Comparison of ENCODE assay signal across 9 mouse cellular contexts in the genomic region with DNA sequence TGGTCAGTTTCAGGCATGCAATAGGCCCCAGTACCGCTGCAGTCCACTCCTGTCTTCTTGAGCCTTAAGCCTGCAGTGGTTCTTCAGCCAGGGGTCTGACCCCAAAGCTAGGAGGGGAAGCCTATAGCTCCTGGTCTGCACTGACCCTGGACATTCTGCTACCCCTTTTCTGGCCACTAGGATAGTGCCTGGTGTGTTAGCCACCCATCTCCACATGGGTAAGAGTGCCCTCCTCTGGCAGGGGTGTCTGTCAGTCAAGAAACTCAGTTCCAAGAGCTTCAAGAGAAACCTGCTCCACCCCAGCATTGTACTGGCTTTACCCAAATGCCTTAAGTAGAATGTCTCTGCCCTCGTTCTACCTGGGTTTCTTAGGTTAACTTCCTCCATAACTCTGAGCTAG. TPM values are rescaled to one million over a fixed set of nuclear protein-coding genes. Genes with fewer than 3 reads are reported as not detected.
DNase-seq lines count a peak whose midpoint lies in the region; ATAC-seq and TF ChIP-seq lines count a peak whose summit lies in the region.
"Had no signal": no experiment of that assay in that cellular context is flagged by ENCODE, and none has a peak within 500 bp of the region (broad histone marks: within the 10 kb centered on the region; RNA-seq: fewer than 3 reads in every experiment).

No protein-coding gene starts in this region.

- no peak overlapping the region for H3K27ac ChIP-seq in forebrain, postnatal 0 days (ENCODE audit: low read depth, low read length)
- H3K27ac ChIP-seq in forebrain, embryonic 10.5 days = no peak overlapping the region
- H3K27ac ChIP-seq in liver, embryonic 14.5 days = no peak overlapping the region
- H3K27ac ChIP-seq in cortical plate, adult 2 months (ENCODE audit: insufficient read depth, low read length) = no peak overlapping the region
- H3K27ac ChIP-seq: hindbrain, embryonic 15.5 days had no signal

- TF ChIP-seq CTCF in forebrain, postnatal 0 days (IDR thresholded peaks at IDR 0.05; ENCODE audit: low read depth) = peak; percentile 44
- peak; percentile 54 for TF ChIP-seq CTCF in liver, embryonic 14.5 days (IDR thresholded peaks at IDR 0.05; ENCODE audit: low read depth)
- peak; percentile 49 for TF ChIP-seq CTCF in cortical plate, adult 2 months (IDR thresholded peaks at IDR 0.05; ENCODE audit: extremely low read depth, insufficient read depth, low read length)

- H3K4me3 ChIP-seq in forebrain, postnatal 0 days (ENCODE audit: low read depth, low read length) = no peak overlapping the region
- H3K4me3 ChIP-seq in forebrain, embryonic 10.5 days = no peak overlapping the region
- no peak overlapping the region for H3K4me3 ChIP-seq in liver, embryonic 14.5 days (ENCODE audit: insufficient read depth in 1 of 2, low read depth in 2 of 2, low read length in 2 of 2)
- no peak overlapping the region for H3K4me3 ChIP-seq in cortical plate, adult 2 months (ENCODE audit: insufficient read depth, low read length)
- H3K4me3 ChIP-seq: hindbrain, embryonic 15.5 days had no signal

- no peaks in the 10 kb centered on the region for H3K9me3 ChIP-seq in forebrain, postnatal 0 days (ENCODE audit: low read length)
- H3K9me3 ChIP-seq in forebrain, embryonic 10.5 days = no peaks in the 10 kb centered on the region
- H3K9me3 ChIP-seq in liver, embryonic 14.5 days (ENCODE audit: control insufficient read depth, low read length) = no peaks in the 10 kb centered on the region
- H3K9me3 ChIP-seq: hindbrain, embryonic 15.5 days had no signal

- no peak overlapping the region for H3K9ac ChIP-seq in forebrain, postnatal 0 days
- no peak overlapping the region for H3K9ac ChIP-seq in liver, embryonic 14.5 days (replicated peaks)
- H3K9ac ChIP-seq: hindbrain, embryonic 15.5 days had no signal

- H3K27me3 ChIP-seq in forebrain, postnatal 0 days (ENCODE audit: insufficient read depth, low read length) = no peaks in the 10 kb centered on the region
- H3K27me3 ChIP-seq in forebrain, embryonic 10.5 days (ENCODE audit: poor library complexity, severe bottlenecking) = no peaks in the 10 kb centered on the region
- H3K27me3 ChIP-seq in liver, embryonic 14.5 days (ENCODE audit: control insufficient read depth, insufficient read depth, low read length) = no peaks in the 10 kb centered on the region
- H3K27me3 ChIP-seq: hindbrain, embryonic 15.5 days had no signal

- no peak for TF ChIP-seq EP300 in liver, embryonic 14.5 days (IDR thresholded peaks at IDR 0.05; ENCODE audit: low read depth)

- WGBS in forebrain, postnatal 0 days = 88% methylated on average over 2 of the region's 2 CpGs
- WGBS in forebrain, embryonic 10.5 days = 81% methylated on average over 2 of the region's 2 CpGs
- WGBS in liver, embryonic 14.5 days (ENCODE audit: insufficient replicate concordance) = 71% methylated on average over 2 of the region's 2 CpGs

- no peak overlapping the region for H3K4me2 ChIP-seq in forebrain, postnatal 0 days (ENCODE audit: low read depth)
- H3K4me2 ChIP-seq in liver, embryonic 14.5 days (ENCODE audit: low read depth) = no peak overlapping the region
- H3K4me2 ChIP-seq: hindbrain, embryonic 15.5 days had no signal

- no peak for TF ChIP-seq POLR2A in cortical plate, adult 2 months (IDR thresholded peaks at IDR 0.05; ENCODE audit: extremely low read depth, insufficient read depth, low read length)

- no peak for ATAC-seq in forebrain, postnatal 0 days
- no peak for ATAC-seq in liver, embryonic 14.5 days (ENCODE audit: insufficient read depth)
- peak; percentile 37; the same call in 1 of the 2 replicates for ATAC-seq in neutrophil, adult 5-6 weeks (ENCODE audit: extremely low read depth, insufficient number of reproducible peaks, low FRiP score, poor library complexity, severe bottlenecking)

- no peaks in the 10 kb centered on the region for H3K4me1 ChIP-seq in forebrain, postnatal 0 days (ENCODE audit: insufficient read depth)
- no peaks in the 10 kb centered on the region for H3K4me1 ChIP-seq in forebrain, embryonic 10.5 days
- H3K4me1 ChIP-seq in liver, embryonic 14.5 days (replicated peaks; ENCODE audit: control insufficient read depth in 2 of 2, insufficient read depth in 2 of 2, low read length in 1 of 2) = no peaks in the 10 kb centered on the region
- no peaks in the 10 kb centered on the region for H3K4me1 ChIP-seq in cortical plate, adult 2 months (ENCODE audit: control insufficient read depth, insufficient read depth, low read length)
- H3K4me1 ChIP-seq: hindbrain, embryonic 15.5 days had no signal

- DNase-seq in forebrain, postnatal 0 days = no peak
- no peak for DNase-seq in forebrain, embryonic 10.5 days (ENCODE audit: extremely low spot score, low spot score)
- DNase-seq in liver, embryonic 14.5 days (ENCODE audit: low read depth in 3 of 3, low spot score in 3 of 3) = no peak
- no peak for DNase-seq in liver
- no peak for DNase-seq in embryo, embryonic 9.5 days (ENCODE audit: extremely low spot score)
- no peak for DNase-seq in neural tube, embryonic 10.5 days (ENCODE audit: extremely low spot score, low spot score)

- H3K36me3 ChIP-seq in forebrain, postnatal 0 days (ENCODE audit: insufficient read depth) = peaks cover 65% of the 10 kb centered on the region
- peaks cover 51% of the 10 kb centered on the region for H3K36me3 ChIP-seq in forebrain, embryonic 10.5 days (replicated peaks)
- H3K36me3 ChIP-seq in liver, embryonic 14.5 days (replicated peaks; ENCODE audit: control insufficient read depth, insufficient read depth, low read depth) = peaks cover 14% of the 10 kb centered on the region

RNA-seq across cellular contexts. Expression of gene Pdhb, which starts 11.0 kb away (rescaled TPM):
- total RNA-seq in forebrain, postnatal 0 days (2014; rRNA removed) = 151 and 183 TPM in 2 replicates
- polyA plus RNA-seq in forebrain, postnatal 0 days (2015; fragmentation: Nextera tagmentation; extraction: Ambion mirVana) = 249 and 263 TPM in 2 replicates
- 205 and 209 TPM in 2 replicates for polyA plus RNA-seq in forebrain, embryonic 10.5 days (2016; fragmentation: Nextera tagmentation; extraction: Ambion mirVana)
- polyA plus RNA-seq in liver, embryonic 14.5 days (2012; rRNA removed) = 49.5 and 74.9 TPM in 2 replicates
- polyA plus RNA-seq in liver, embryonic 14.5 days (2014; fragmentation: Nextera tagmentation; extraction: Ambion mirVana) = 117 and 119 TPM in 2 replicates
- 198 and 200 TPM in 2 replicates for polyA plus RNA-seq in cortical plate, adult 2 months (2012; rRNA removed)
- 82.0 and 95.6 TPM in 2 replicates for total RNA-seq in neutrophil, adult 5-6 weeks (2017)

RNA-seq across cellular contexts. Expression of gene Kctd6, which starts 52.2 kb away (rescaled TPM):
- total RNA-seq in forebrain, postnatal 0 days (2014; rRNA removed) = 19.3 and 27.0 TPM in 2 replicates
- 37.0 and 42.0 TPM in 2 replicates for polyA plus RNA-seq in forebrain, postnatal 0 days (2015; fragmentation: Nextera tagmentation; extraction: Ambion mirVana)
- polyA plus RNA-seq in forebrain, embryonic 10.5 days (2016; fragmentation: Nextera tagmentation; extraction: Ambion mirVana) = 2.8 and 3.1 TPM in 2 replicates
- 2.6 and 3.6 TPM in 2 replicates for polyA plus RNA-seq in liver, embryonic 14.5 days (2012; rRNA removed)
- 3.4 and 6.5 TPM in 2 replicates for polyA plus RNA-seq in liver, embryonic 14.5 days (2014; fragmentation: Nextera tagmentation; extraction: Ambion mirVana)
- polyA plus RNA-seq in cortical plate, adult 2 months (2012; rRNA removed) = 36.7 and 38.8 TPM in 2 replicates
- 5.5 and 9.2 TPM in 2 replicates for total RNA-seq in neutrophil, adult 5-6 weeks (2017)
